Mouse (Mus musculus): Measurements from ENCODE around the gene Irgq. TPM values are rescaled to one million over a fixed set of nuclear protein-coding genes. Genes with fewer than 3 reads are reported as not detected.

Gene Irgq
- total RNA-seq, 1 experiment, result 6.2 TPM

DNA sequence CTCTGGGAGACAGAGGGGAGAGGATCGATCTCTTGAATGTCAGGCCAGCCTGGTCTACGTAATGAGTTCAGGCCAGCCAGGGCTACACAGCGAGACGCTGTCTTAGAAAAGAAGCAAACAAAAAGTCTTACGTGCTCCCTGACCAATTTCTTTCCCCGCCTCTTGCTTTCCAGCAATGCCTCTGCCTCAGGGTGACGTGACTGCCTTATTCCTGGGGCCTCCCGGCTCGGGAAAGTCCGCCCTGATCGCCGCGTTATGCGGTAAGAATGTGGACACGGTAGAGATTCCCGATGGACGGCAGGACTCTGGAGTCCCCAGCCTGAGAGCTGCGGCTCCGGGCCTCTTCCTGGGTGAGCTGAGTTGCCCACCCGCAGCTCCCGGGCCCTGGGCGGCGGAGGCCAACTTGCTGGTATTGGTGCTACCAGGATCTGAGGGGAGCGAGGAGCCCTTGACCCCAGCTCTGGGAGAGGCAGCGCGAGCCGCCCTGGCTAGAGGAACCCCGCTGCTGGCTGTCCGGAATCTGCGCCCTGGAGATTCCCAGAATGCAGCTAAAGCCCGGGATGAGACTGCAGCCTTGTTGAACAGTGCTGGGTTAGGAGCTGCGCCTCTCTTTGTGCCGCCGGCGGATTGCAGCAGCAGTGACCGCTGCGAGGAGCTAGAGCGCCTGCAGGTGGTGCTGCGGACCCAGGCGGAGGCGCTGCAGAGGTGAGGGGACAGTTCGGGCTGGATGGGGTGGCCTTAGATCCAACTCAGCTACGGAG is 902 bp downstream of the Irgq start:
- TF ChIP-seq HCFC1 (IDR thresholded peaks at IDR 0.05; ENCODE audit: borderline replicate concordance, insufficient read depth, low read length) (peak; percentile 4; the same call in 1 of the 2 replicates), ZC3H11A (IDR thresholded peaks at IDR 0.05; ENCODE audit: borderline replicate concordance, low read depth, low read length) (no peak), ZNF384 (IDR thresholded peaks at IDR 0.05; ENCODE audit: low read depth, low read length) (no peak), MAFK (IDR thresholded peaks at IDR 0.05; ENCODE audit: insufficient read depth, low read depth, low read length) (no peak), CHD2 (IDR thresholded peaks at IDR 0.05; ENCODE audit: low read depth, low read length) (no peak)
- no peak overlapping the region for H3K27ac ChIP-seq (ENCODE audit: insufficient read depth, low read depth, low read length, poor library complexity, severe bottlenecking)
- H3K9me3 ChIP-seq (ENCODE audit: control insufficient read depth, insufficient read depth, low read depth, low read length), result no peaks in the 10 kb centered on the region
- DNase-seq (ENCODE audit: low read depth, low spot score), result no peak
- no peaks in the 10 kb centered on the region for H3K36me3 ChIP-seq (ENCODE audit: control insufficient read depth, insufficient read depth, low read length, poor library complexity, severe bottlenecking)
- H3K4me3 ChIP-seq (ENCODE audit: insufficient read depth in 1 of 2, low read depth in 1 of 2, low read length in 2 of 2, poor library complexity in 1 of 2, severe bottlenecking in 1 of 2), result peak overlapping the region; percentile 62 to 63
- H3K9ac ChIP-seq (ENCODE audit: insufficient read depth, low read depth, low read length, poor library complexity, severe bottlenecking), result peak overlapping the region; percentile 65
- in situ Hi-C loops (cut with MboI; ENCODE audit: low sequenced_read_pairs in 2 of 2, unreplicated experiment in 2 of 2), result no loop called here
- peaks cover 2% of the 10 kb centered on the region in 2 experiments; a peak in 1 of 4 replicates for H3K4me1 ChIP-seq (ENCODE audit: control insufficient read depth in 2 of 2, insufficient read depth in 2 of 2, low read length in 2 of 2, poor library complexity in 1 of 2)

- peaks cover 2% of the 10 kb centered on the region in 2 experiments; a peak in 1 of 4 replicates for H3K4me1 ChIP-seq (ENCODE audit: control insufficient read depth in 2 of 2, insufficient read depth in 2 of 2, low read length in 2 of 2, poor library complexity in 1 of 2)
- H3K9ac ChIP-seq (ENCODE audit: insufficient read depth, low read depth, low read length, poor library complexity, severe bottlenecking), result peak overlapping the region; percentile 51
- no peak for TF ChIP-seq MAFK (IDR thresholded peaks at IDR 0.05; ENCODE audit: insufficient read depth, low read depth, low read length)
- no peak for TF ChIP-seq ZC3H11A (IDR thresholded peaks at IDR 0.05; ENCODE audit: borderline replicate concordance, low read depth, low read length)
- no peak for TF ChIP-seq ZNF384 (IDR thresholded peaks at IDR 0.05; ENCODE audit: low read depth, low read length)
- TF ChIP-seq HCFC1 (IDR thresholded peaks at IDR 0.05; ENCODE audit: borderline replicate concordance, insufficient read depth, low read length), result no peak
- DNase-seq (ENCODE audit: low read depth, low spot score), result no peak
- H3K9me3 ChIP-seq (ENCODE audit: control insufficient read depth, insufficient read depth, low read depth, low read length), result no peaks in the 10 kb centered on the region
- in situ Hi-C loops (cut with MboI; ENCODE audit: low sequenced_read_pairs in 2 of 2, unreplicated experiment in 2 of 2), result no loop called here
- peak overlapping the region; percentile 61 to 69 for H3K4me3 ChIP-seq (ENCODE audit: insufficient read depth in 1 of 2, low read depth in 1 of 2, low read length in 2 of 2, poor library complexity in 1 of 2, severe bottlenecking in 1 of 2)
- H3K36me3 ChIP-seq (ENCODE audit: control insufficient read depth, insufficient read depth, low read length, poor library complexity, severe bottlenecking), result no peaks in the 10 kb centered on the region
- H3K27ac ChIP-seq (ENCODE audit: insufficient read depth, low read depth, low read length, poor library complexity, severe bottlenecking), result no peak overlapping the region
Measured at GRCm38 (mm10) chr7:24533031-24533571, 2.6 kb downstream of the Irgq start.

GRCm38 (mm10) chr7:24533806-24534205 is 3.3 kb downstream of the Irgq start:
- Histone ChIP-seq H3K4me1 (ENCODE audit: control insufficient read depth in 2 of 2, insufficient read depth in 2 of 2, low read length in 2 of 2, poor library complexity in 1 of 2) (peaks cover 2 to 4% of the 10 kb centered on the region in 2 experiments; a peak in 1 of 4 replicates), H3K9me3 (ENCODE audit: control insufficient read depth, insufficient read depth, low read depth, low read length) (no peaks in the 10 kb centered on the region), H3K9ac (ENCODE audit: insufficient read depth, low read depth, low read length, poor library complexity, severe bottlenecking) (peak overlapping the region; percentile 51), H3K27ac (ENCODE audit: insufficient read depth, low read depth, low read length, poor library complexity, severe bottlenecking) (no peak overlapping the region), H3K36me3 (ENCODE audit: control insufficient read depth, insufficient read depth, low read length, poor library complexity, severe bottlenecking) (no peaks in the 10 kb centered on the region), H3K4me3 (ENCODE audit: insufficient read depth in 1 of 2, low read depth in 1 of 2, low read length in 2 of 2, poor library complexity in 1 of 2, severe bottlenecking in 1 of 2) (peak overlapping the region; percentile 61 to 69)
- TF ChIP-seq CHD2 (IDR thresholded peaks at IDR 0.05; ENCODE audit: low read depth, low read length) (no peak), MAFK (IDR thresholded peaks at IDR 0.05; ENCODE audit: insufficient read depth, low read depth, low read length) (no peak), ZNF384 (IDR thresholded peaks at IDR 0.05; ENCODE audit: low read depth, low read length) (no peak), HCFC1 (IDR thresholded peaks at IDR 0.05; ENCODE audit: borderline replicate concordance, insufficient read depth, low read length) (no peak), ZC3H11A (IDR thresholded peaks at IDR 0.05; ENCODE audit: borderline replicate concordance, low read depth, low read length) (no peak)
- DNase-seq (ENCODE audit: low read depth, low spot score), result no peak
- in situ Hi-C loops (cut with MboI; ENCODE audit: low sequenced_read_pairs in 2 of 2, unreplicated experiment in 2 of 2), result no loop called here

DNA sequence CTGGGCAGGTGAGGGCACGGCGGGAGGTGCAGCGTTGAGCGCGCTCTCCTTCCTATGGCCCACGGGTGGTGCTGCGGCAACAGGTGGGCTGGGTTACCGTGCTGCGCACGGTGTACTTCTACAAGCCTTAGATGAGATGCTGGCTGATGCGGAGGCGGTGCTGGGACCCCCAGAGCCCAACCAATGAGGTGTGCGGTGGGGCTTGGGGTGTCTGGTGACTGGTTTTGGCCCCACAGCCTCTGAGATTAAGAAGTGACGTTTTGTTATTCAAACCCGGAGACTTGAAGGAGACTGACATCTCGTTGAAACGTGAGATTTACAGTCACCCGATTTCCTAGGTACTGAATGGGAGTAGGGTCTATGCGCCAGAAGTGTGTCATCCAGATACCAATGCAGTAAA is 3.8 kb downstream of the Irgq start:
- Histone ChIP-seq H3K36me3 (ENCODE audit: control insufficient read depth, insufficient read depth, low read length, poor library complexity, severe bottlenecking) (no peaks in the 10 kb centered on the region), H3K27ac (ENCODE audit: insufficient read depth, low read depth, low read length, poor library complexity, severe bottlenecking) (no peak overlapping the region), H3K4me1 (ENCODE audit: control insufficient read depth in 2 of 2, insufficient read depth in 2 of 2, low read length in 2 of 2, poor library complexity in 1 of 2) (peaks cover 2 to 4% of the 10 kb centered on the region in 2 experiments; a peak in 1 of 4 replicates), H3K4me3 (ENCODE audit: insufficient read depth in 1 of 2, low read depth in 1 of 2, low read length in 2 of 2, poor library complexity in 1 of 2, severe bottlenecking in 1 of 2) (peak overlapping the region; percentile 61 to 69), H3K9ac (ENCODE audit: insufficient read depth, low read depth, low read length, poor library complexity, severe bottlenecking) (peak overlapping the region; percentile 51), H3K9me3 (ENCODE audit: control insufficient read depth, insufficient read depth, low read depth, low read length) (no peaks in the 10 kb centered on the region)
- in situ Hi-C loops (cut with MboI; ENCODE audit: low sequenced_read_pairs in 2 of 2, unreplicated experiment in 2 of 2), result no loop called here
- TF ChIP-seq CHD2 (IDR thresholded peaks at IDR 0.05; ENCODE audit: low read depth, low read length) (no peak), MAFK (IDR thresholded peaks at IDR 0.05; ENCODE audit: insufficient read depth, low read depth, low read length) (no peak), ZC3H11A (IDR thresholded peaks at IDR 0.05; ENCODE audit: borderline replicate concordance, low read depth, low read length) (no peak), ZNF384 (IDR thresholded peaks at IDR 0.05; ENCODE audit: low read depth, low read length) (no peak), HCFC1 (IDR thresholded peaks at IDR 0.05; ENCODE audit: borderline replicate concordance, insufficient read depth, low read length) (no peak)
- DNase-seq (ENCODE audit: low read depth, low spot score), result no peak

Measured in ES-E14 (cell line).